Mouse (Mus musculus): ENCODE measurements around the gene Aldh1a3.

DNA sequence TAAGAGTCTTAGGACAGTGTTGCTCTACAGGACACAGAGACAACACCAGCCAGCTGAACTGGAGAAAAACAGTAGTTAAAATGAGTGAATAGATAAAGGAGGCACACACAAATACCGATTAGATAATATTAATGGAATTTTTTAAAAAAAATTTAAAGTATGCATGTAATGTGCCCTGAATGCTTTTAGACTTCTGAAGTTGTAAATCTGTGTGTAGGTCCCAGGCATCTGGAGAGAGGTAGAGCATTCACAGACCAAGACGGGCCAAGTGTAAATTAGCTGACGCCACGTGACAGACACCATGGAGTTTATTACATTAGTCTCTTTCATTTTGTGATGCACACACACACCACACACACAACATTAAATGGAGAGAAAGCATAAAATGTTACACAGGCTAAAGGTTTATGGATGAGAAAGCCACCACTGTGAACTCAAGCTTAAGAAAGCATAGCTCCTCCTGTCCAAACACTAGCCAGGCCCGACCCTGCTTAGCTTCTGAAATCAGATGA is 57.3 kb downstream of the Aldh1a3 start:
- TF ChIP-seq POLR2A (IDR thresholded peaks at IDR 0.05; ENCODE audit: low read depth, low read length) = no peak
- TF ChIP-seq CTCF (conservative IDR thresholded peaks at IDR 0.05; ENCODE audit: insufficient read depth, insufficient read length, low read depth, low read length) = no peak

Measured in kidney, adult 2 months (tissue).